Mouse (Mus musculus): ENCODE measurements around the gene Uck2. TPM values are rescaled to one million over a fixed set of nuclear protein-coding genes. Genes with fewer than 3 reads are reported as not detected.

The Uck2 gene
- total RNA-seq (2022) = 10 to 100 TPM; 14.2 to 17.6 (median 16.4) TPM

DNA sequence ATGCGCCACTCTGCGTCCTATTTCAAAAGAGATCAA is at the start of gene Uck2:
Gene Uck2 (minus strand): TSS at position 1 of the 36 bp plus-strand sequence.
- DNase-seq (ENCODE audit: low spot score in 2 of 2) = no peak

DNA sequence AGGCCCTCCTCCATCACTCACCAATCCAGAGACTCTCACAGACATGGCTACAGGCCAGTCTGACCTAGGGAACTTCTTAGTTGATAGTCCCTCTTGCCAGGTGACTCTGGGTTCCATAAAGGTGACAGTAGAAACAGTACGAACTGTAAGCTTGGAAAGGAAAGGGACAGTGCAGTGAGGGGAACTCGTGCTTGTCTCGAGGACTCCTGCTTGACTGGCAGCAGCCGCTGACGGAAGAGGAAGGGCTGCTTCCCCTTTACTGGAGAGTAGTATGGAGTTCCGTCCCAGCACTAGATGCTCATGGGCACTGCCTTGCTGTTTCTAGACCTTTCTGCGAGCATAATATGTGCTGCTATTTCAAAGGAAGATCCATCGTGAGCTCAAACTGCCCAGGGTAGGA is 46.0 kb upstream of the Uck2 start:
- DNase-seq (ENCODE audit: low spot score in 2 of 2) = no peak

DNA sequence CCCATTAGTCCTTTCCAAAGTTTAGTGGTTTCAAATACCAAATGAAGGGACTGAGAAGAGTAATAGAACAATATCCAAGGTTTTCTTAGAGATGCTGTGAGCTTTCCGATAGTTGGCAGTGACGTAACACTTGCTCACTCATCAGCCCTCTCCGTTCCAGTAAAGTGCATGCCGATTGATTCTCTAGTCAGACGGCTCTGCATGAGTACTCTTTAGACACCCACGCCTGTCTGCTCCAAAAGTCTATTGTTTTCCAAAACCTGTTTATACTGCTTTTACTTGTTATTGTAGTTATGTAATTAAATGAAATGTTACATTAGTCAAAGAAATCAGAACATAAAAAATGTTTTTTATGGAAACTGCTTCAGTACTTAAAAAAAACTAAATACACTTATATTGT is 43.7 kb upstream of the Uck2 start:
- DNase-seq (ENCODE audit: low spot score in 2 of 2) = no peak

DNA sequence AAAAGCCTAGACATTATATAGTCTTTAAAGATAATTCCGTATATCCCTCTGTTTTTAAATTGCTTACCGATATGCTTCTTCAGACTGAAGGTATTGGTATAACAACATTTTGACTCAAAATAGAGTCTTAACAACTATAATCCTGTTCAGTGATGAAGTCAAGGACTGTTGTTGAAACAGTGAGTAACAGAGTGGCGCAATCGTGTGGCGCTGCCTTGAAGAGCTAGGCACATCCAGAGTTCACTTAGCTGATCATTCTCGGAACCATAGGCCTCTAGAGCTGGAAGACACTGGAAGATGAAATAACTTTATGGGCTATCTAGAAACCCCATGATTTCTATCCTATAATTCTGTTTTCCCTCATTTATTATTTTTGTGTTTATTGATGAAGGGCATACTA is 36.6 kb upstream of the Uck2 start:
- no peak for DNase-seq (ENCODE audit: low spot score in 2 of 2)

DNA sequence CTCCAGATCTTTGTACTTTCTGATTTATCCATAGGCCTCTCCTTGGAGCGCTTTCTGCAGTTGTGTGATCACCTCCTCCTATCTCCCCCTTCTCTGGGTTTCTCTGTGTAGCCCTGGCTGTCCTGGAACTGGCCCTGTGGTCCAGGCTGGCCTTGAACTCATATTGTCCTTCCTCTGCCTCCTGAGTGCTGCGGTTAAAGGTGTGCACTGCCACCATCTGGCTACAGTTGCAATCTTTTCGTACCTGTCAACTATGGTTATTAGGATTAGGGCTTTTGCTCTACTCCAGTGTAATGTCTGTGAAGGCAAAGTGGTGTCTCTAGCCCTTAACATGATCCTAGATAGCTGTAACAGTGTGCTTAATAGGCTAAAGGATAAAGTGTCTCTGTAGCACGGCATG is 28.1 kb upstream of the Uck2 start:
- no peak for DNase-seq (ENCODE audit: low spot score in 2 of 2)

DNA sequence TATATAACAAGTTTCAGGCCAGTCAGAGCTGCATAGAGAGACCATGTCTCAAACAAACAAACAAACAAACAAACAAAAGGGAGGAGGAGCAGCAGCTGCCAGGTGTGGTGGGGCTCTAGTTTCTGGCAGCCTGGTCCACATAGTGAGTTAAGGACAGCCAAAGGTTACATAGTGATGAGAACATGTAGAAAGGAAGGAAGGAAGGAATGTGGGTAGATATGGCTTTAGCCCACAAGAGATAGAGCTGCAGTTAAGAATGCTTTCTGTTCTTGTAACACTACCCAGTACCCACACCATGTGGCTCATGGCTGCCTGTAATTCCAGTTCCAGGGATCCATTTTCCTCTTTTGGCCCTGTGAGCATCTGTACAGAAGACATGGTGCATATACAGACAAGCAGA is 27.2 kb upstream of the Uck2 start:
- DNase-seq (ENCODE audit: low spot score in 2 of 2) = no peak

DNA sequence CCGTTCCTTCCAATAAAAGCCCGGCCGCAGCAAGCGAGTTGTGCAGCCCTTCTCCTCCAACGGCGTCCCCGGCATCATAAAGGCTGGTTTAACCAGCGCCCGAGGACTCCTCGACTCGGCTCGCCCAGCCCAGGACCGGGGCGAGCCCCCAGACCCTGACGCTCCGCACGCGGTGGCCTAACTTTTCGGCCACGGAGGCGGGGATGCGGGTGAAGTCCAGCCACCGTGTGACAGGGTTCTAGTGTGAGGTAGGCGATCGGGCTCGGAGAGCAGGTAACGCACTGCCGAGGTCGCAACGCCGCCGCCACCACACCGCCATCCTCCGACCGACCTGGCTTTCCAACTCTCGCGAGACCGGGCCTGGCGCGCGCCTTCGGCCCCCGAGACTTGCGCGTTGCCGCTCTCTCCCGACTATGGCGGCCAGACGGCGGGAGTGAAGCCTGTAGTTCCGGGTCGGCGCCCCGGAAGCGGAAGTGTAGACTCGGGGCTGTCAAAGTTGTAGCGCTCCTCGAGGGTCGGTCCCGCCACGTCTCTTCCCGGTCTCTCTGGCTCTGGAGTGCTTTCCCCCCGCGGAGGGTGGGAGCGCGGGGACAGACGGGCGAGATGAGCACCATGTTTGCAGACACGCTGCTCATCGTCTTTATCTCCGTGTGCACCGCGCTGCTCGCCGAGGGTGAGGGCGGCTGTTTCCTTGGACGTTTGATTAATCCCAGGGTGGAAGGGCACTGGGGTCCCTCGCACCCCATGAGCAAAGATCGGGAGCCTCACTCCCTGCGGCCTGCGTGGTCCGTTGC is 23.3 kb upstream of the Uck2 start, which contains the start of gene Tmco1:
Gene Tmco1 (plus strand): TSS at position 118 of the 794 bp plus-strand sequence.
- peak; percentile 95 to 97 for DNase-seq (ENCODE audit: low spot score in 2 of 2)

DNA sequence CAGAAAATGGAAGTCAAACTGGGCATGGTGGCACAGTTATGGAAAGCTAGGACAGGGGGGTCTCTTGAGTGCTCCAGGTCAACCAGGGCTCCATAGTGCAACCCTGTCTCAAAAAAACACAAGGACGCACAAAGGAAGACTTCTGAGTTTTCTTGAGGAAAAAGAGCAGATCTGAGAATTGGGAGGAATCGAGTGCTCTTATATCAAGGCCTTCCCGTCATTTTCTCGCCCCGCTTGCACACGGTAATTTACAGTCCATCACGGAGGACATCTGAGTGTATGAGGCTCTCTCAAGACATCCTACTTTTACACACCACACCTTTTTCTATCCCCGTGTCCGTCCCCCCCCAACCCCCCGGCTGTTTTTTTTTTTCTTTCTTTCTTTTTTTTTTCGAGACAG is 22.6 kb upstream of the Uck2 start:
- DNase-seq (ENCODE audit: low spot score in 2 of 2) = no peak

DNA sequence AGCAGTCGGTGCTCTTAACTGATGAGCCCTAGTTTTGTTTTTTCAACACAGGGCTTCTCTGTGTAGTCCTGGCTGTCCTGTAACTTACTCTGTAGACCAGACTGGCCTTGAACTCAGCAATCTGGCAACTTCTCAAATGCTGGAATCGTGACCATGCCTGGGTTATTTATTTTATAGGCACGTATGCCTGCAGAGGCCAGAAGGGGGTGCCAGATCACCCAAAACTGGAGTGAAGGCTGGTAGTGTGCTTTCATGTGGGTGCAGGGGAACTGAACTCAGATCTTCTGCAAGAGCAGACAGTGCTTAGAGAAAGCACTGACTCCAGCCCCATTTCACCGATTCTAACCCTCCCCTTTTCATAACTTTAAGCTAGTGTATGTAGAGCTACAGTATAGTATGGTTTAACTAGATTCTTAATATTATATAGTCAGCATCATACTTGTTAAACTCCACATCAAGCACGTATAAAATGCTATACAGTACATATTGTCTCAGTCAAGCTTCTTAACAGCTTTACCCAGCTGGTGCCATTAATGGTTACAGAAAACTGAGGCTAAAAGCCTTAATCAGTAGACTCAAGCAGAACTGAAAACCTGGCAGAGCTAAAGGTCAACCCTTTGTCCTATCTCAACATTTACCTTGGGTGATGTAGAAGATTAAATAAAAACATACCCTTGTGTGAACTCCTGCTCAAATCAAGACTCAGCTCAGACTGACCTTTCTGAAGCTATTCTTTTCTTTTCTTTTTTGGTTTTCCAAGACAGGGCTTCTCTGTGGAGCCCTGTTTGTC is 21.5 kb upstream of the Uck2 start:
- DNase-seq (ENCODE audit: low spot score in 2 of 2) = no peak

DNA sequence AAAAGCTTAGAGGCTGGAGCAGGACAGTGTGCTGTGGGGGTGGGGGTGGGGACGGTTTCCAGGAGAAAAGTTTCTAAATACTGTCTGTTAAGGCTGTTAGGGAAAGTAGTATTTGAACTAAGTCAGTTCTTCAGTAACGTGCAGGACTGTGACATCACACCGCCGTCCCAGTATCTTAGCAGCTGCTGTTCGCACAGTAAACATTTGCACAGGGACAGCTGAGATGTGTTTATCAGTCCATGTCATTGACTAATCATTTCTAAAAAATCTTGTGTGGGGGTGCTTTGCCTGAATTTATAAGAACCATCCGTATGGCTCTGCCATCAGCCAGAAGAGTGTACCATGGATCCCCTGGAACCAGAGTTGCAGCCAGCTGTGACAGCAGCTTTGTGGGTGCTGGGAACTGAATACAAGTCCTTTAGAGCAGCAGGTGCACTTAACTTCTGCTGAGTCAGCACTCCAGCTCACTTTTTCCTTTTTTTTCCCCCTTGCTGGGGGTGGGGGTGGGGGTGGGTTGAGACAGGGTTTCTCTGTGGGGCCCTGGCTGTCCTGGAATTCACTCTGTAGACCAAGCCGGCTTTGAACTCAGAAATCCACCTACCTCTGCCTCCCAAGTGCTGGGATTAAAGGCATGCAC is 20.5 kb upstream of the Uck2 start:
- DNase-seq (ENCODE audit: low spot score in 2 of 2) = no peak

DNA sequence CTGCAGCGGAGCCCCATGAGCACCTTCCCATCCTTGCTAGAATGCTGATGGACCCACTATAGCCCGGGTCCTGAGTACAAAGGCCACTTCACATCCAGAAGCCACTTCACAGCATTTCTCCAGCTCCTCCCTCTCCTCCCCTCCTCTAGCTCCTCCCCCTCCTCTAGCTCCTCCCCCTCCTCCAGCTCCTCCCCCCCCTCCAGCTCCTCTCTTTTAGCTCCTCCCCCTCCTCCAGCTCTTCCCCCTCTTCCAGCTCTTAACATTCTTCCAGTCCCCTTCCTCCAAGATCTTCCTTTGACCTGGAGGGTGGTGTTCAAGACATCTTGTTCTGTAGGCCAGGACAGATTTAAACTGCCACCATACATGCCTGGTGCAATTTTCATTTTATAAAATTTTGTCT is 15.0 kb upstream of the Uck2 start:
- DNase-seq (ENCODE audit: low spot score in 2 of 2) = no peak

DNA sequence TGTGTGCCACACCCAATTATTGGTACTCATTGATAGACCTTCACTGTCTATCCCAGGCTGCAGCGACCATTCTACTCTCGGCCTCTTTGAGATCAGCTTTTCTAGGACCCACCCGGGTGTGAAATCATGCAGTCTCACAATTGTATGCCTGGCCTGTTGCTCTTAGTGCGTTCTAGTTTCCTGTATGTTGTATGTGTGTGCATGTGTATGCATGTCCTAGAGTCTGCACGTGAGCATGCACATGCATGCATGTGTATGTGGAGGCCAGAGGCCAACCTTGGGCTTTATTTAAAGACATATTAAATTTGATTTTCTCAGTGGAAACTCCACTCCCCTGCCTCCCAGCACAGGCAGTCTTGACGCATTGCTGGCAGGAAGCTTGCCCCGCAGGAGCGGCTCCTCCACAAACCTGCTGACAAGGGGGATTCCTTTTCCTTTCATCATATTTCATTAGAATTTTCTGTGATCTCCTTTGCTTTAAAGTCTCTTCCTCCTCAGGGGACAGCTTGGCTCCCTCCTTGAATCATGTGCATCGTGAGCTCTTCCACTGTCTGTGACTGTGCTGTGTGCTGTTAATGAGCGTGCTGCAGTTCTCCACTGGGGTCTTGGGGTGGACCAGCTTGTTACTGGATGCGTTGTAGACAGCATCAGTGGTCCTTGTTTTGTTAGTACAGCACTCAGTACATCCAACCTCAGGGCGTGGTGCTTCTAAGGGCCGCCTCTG is 10.7 kb upstream of the Uck2 start:
- no peak for DNase-seq (ENCODE audit: low spot score in 2 of 2)

DNA sequence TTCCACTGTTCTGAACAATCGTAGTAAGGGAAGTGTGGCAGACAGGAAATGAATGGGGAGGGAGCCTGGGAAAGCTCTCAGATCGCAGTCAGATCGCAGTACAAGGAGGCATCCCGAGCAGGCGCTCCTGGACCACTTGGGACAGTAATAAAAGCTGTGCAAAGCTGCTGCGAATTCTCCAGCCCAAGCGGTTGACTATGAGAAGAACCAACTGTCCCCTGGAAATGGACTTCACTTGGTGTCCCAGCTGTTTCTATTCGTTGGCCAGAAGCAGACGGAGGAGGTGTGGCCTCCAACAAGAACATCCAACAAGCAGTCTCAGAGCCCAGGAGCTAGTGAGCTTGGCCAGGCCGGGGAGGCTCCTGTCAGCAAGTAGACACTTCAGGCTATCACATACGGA is 7.3 kb upstream of the Uck2 start:
- no peak for DNase-seq (ENCODE audit: low spot score in 2 of 2)

DNA sequence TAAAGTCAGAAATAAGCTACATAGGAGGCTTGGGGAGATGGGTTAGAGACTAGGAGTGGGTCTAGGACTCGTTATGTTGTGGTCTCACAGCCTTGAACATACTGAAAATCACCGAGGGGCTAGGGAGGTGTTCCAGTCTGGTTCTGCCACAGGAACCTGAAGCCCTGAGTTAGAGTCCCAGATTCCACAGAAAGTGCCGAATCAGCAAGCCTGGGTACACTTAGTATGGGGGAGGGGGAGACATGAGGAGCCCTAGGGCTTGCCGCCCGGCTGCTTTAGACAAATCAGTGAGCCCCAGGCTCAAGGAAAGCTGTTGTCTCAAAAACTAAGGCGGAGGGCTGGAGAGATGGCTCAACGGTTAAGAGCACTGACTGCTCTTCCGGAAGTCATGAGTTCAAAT is 6.5 kb upstream of the Uck2 start:
- no peak for DNase-seq (ENCODE audit: low spot score in 2 of 2)

DNA sequence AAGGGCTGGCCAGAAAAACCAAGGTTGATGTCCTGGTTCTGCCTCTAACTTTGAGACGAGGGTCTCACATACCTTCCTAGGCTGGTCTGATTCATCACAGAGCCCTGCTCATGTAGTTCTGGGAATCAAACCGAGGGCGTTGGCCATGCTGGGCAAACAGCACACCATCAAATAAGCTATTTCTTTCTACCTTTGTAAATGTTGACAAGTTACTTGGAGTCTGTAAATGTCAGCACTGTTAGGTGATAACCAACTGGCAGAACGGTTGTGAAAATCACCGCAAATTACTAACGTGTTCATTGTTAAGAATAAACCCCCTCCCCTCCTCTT is 5.1 kb upstream of the Uck2 start:
- DNase-seq (ENCODE audit: low spot score in 2 of 2) = no peak

DNA sequence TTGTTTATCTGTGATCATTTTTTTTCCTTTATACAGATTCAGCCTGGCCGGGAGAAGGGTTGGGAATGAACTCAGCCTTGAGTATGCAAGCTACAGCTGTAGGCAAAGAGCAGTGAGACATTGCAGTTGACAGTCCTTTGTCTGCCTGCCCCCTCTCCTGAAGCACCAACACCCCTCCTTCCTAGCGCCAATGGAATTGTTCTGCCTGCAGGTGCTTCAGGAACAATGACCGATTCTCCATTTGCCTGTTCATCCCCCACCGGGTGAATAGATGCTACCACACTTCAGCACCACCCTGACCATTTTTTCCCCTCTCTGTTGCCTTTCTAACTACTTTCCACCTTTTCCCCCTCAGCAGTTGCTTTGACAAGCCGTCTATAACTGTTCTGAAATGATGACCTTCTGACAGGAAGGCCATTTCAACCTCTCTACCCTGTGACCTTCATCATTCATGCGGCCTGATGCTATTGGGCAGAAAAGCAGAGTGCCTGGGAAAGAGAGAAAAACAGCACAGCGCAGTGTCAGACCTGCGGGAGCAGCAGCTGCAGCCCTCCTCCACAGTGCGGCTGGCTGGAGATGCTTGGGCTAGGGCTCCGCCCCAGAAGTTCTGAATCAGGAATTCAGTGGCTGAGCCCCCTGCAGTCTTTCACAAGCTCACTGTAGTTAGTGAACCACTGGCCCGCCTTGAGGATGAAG is 4.6 kb upstream of the Uck2 start:
- DNase-seq (ENCODE audit: low spot score in 2 of 2) = no peak

DNA sequence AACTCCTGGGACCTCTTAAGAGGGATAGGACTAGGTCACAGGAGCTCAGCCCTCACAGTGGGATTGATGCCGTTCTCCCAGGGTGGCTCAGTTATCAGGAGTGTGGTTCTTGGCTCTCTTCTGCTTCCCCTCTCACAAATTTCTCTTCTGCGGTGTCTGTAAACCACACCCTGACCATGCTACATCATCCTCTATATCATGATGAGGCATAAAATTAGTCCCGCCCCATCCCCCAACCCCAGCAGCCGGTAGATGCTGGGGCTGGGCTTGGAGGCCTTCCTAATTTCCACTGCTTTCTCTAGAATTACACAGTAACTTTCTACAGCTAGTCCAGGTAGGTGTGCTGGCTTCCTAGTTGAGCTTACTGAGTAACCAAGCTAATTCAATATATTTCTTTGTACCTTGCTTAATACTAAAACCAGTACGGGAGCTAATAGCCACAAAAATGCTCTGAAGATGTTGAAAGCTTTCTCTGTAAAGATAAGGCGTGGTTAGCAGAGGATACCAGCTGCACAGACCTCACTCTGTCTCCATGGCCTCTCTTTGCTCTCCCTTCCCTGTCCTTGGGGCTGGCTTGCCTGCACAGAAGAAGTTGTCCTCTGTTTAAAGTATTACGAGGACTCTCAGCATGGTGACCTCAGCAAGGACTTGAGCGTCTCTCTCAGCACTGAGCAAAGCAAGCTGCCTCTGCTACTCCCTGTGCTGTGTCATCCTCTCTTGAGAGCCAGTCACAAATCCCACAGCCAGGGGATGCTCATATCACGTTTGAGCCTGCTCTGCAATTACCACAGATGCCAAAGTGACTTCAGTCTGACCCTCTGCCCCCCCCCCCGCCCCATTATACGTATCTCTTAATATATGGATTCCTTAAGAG is 3.8 kb upstream of the Uck2 start:
- no peak for DNase-seq (ENCODE audit: low spot score in 2 of 2)

DNA sequence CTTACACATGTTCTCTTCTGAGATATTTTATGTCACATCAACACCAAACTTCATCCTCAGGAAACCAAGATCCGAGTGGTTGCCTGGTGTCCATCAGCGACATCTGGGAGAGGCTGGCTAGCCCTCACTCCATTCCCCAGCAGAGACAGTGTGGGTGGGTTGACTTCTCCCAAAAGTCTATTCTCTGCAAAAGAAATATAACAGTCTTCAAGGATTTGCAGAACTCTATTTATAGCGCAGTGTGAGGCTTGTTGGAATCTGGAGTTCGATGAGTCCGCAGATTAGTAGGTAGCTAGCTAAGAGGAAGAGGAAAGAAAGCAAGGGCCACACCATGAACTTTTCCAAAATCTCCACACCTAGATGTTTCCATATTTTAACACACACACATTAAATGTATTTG is 2.0 kb upstream of the Uck2 start:
- no peak for DNase-seq (ENCODE audit: low spot score in 2 of 2)

DNA sequence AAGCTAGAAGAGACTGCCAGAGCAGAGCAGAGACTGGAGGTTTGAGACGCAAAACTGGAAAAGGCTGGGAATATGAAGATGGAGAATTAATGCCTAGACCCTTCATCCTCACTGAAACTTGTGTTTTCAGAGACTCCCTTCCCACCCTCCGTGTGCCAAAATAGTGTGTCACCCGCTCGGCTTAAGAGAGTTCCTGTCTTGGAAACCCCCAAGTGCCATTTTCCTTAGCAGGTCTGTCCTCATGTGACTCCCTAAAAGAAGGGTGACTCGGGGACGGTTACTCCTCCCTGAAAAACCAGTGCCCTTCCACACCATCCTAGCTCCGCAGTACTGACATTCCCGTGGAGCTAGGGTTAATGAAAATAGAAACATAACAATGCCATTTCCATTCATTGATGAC is 236 bp upstream of the Uck2 start:
- DNase-seq (ENCODE audit: low spot score in 2 of 2) = no peak

DNA sequence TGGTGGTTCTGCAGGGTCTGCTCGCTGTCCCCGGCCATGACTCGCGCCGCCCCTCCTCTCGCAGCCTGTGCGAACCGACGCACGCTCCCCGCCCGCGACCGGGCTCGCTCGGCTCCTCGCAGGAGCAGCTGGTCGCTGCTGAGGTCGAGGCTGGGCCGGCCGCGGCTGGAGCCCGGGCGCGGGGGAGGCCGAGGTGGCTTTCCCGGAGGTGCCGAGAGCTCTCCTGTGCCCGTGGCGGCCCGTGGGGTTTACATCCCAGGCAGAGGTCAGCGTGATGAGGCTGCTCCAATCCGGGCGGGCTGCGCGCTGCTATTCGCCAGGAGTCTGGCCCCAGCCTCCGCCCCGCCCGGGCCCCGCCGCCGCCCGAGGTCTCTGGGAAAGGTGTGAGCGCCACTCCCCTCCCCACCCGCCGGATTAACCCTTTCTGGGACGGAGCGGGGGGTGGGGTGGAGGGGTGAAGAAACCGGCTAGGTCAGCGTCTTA is 242 bp downstream of the Uck2 start:
- DNase-seq (ENCODE audit: low spot score in 2 of 2) = peak; percentile 64 to 79

Measured in gastrocnemius, adult 8-10 months (tissue).